Mouse (Mus musculus) cerebellum, adult 8-10 months (tissue): ENCODE measurements at regions not wholly inside any gene's neighbourhood (a gene's known extent, or its start where the extent isn't known, plus 50 kb on each side); places are given as distances from the start of the nearest gene placed in this dataset.

Experiments used
- DNase-seq: peaks from one replicate; pipeline ENCODE4 v3.0.0; 2022

GRCm38 (mm10) chr13:54285968-54286367, 85.2 kb upstream of the Cplx2 start:
- peak; percentile 97 for DNase-seq

- no peak for DNase-seq
Observed at GRCm38 (mm10) chr13:54286616-54287015, 84.5 kb upstream of the Cplx2 start.

GRCm38 (mm10) chr13:54290066-54290465, 81.1 kb upstream of the Cplx2 start:
- peak; percentile 56 for DNase-seq

GRCm38 (mm10) chr13:54292394-54292793, 78.8 kb upstream of the Cplx2 start:
- no peak for DNase-seq

GRCm38 (mm10) chr13:54293006-54293405, 78.1 kb upstream of the Cplx2 start:
- no peak for DNase-seq

- DNase-seq: no peak
Observed at GRCm38 (mm10) chr13:54295475-54296259, 75.5 kb upstream of the Cplx2 start.

GRCm38 (mm10) chr13:54296260-54296555, 74.9 kb upstream of the Cplx2 start:
- no peak for DNase-seq

- DNase-seq: no peak
Observed at GRCm38 (mm10) chr13:54298851-54299250, 72.3 kb upstream of the Cplx2 start.

- DNase-seq: peak; percentile 42
Observed at GRCm38 (mm10) chr13:54299295-54299694, 71.9 kb upstream of the Cplx2 start.

- no peak for DNase-seq
Observed at GRCm38 (mm10) chr13:54301110-54301509, 70.0 kb upstream of the Cplx2 start.

GRCm38 (mm10) chr13:54301677-54302076, 69.5 kb upstream of the Cplx2 start:
- peak; percentile 55 for DNase-seq

- peak; percentile 72 for DNase-seq
Observed at GRCm38 (mm10) chr13:54302351-54303070, 68.6 kb upstream of the Cplx2 start.

- peak; percentile 85 for DNase-seq
Observed at GRCm38 (mm10) chr13:54303071-54303924, 67.9 kb upstream of the Cplx2 start.

- DNase-seq: peak; percentile 26
Observed at GRCm38 (mm10) chr13:54304251-54304650, 66.9 kb upstream of the Cplx2 start.

- peak; percentile 33 for DNase-seq
Observed at GRCm38 (mm10) chr13:54308591-54308990, 62.6 kb upstream of the Cplx2 start.

- DNase-seq: peak; percentile 82
Observed at GRCm38 (mm10) chr13:54309354-54309753, 61.8 kb upstream of the Cplx2 start.

GRCm38 (mm10) chr13:54310144-54310543, 61.0 kb upstream of the Cplx2 start:
- peak; percentile 36 for DNase-seq

GRCm38 (mm10) chr13:54311327-54312026, 59.7 kb upstream of the Cplx2 start:
- peak; percentile 36 for DNase-seq

GRCm38 (mm10) chr13:54312405-54313185, 58.6 kb upstream of the Cplx2 start:
- no peak for DNase-seq

- DNase-seq: no peak
Observed at GRCm38 (mm10) chr13:54315333-54315732, 55.8 kb upstream of the Cplx2 start.

GRCm38 (mm10) chr13:54316907-54317306, 54.2 kb upstream of the Cplx2 start:
- no peak for DNase-seq

- DNase-seq: no peak
Observed at GRCm38 (mm10) chr13:54318161-54318560, 53.0 kb upstream of the Cplx2 start.
